Mouse (Mus musculus) erythroblast, embryonic 14.5 days (primary cell): ENCODE data around the gene Plekho1.

Experiments used
- GATA1 ChIP-seq: IDR thresholded peaks from 2 replicates; pipeline ENCODE4 v1.6.1; 2012; ENCODE audit warnings: low read length, inconsistent platforms, mixed read lengths
- TAL1 ChIP-seq: IDR thresholded peaks from 3 replicates; pipeline ENCODE4 v1.6.1; 2012; ENCODE audit warnings: low read length, inconsistent platforms, mixed read lengths

GRCm38 (mm10) chr3:95953522-95953921, 42.3 kb downstream of the Plekho1 start:
- no peak for TF ChIP-seq TAL1
- no peak for TF ChIP-seq GATA1
